Mouse (Mus musculus) cerebellum, adult 8-10 months (tissue): ENCODE measurements around the gene Cers6.

Experiments
- DNase-seq: peaks from one replicate; pipeline ENCODE4 v3.0.0; 2022

Gene Cers6

GRCm38 (mm10) chr2:68973753-68974152 lies 112.5 kb downstream of the Cers6 start:
- DNase-seq, result no peak

DNA sequence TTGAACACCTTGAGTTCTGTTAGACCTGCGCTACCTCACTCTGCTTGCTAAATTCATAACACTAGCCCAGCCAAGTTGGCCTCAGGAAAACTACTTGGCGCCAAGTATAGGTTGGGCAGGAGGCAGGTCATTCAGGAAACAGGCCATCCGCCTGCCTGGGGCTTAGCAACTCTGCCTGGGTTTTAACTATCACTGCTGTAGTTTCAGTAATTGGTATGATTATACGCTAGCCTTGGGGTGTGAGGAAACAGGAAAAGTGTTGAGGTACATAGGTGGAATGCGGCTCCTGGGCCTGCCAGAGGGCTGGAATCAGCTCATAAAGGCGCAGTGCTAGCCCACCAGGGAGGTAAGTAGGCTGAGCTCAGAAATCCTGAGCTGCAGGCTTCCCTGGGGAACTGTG lies 114.0 kb downstream of the Cers6 start:
- peak; percentile 57 for DNase-seq

DNA sequence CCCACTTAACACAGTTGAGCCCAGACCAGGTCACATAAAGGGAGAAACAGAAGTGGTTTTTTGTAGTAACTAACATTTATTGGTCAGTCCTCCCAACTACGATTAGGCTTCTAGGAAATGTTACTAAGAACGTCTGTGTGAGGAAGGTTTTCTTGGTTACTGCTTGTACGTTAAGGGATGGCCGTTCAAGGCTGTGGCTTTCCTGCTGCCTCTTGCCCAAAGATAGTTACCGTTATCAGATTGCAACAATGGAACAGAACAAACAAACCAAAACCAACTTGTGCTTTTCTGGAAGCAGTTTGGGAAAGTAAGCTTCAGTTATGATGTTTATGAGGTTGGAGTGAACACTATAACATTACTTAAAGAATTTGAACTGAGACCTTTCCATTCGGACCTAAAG lies 114.5 kb downstream of the Cers6 start:
- no peak for DNase-seq

DNA sequence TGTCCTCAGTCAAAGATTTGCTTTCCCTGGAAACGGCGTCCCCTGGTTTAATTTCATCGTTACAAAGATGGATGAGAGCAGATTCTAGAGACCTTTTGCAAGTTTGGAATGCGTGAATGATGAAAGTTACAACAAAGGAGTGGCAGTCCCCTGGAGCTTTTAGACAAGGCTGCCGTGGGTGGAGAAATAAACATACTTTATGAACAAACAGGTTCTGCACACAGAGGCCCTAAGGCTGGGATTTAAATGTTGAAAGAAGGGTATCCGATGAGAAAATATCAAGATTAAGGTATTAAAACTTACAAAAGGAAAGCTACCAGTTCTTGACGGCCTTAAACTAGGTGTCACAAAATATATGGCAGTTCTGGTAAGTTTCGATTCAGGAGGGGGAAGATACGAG lies 117.0 kb downstream of the Cers6 start:
- no peak for DNase-seq

DNA sequence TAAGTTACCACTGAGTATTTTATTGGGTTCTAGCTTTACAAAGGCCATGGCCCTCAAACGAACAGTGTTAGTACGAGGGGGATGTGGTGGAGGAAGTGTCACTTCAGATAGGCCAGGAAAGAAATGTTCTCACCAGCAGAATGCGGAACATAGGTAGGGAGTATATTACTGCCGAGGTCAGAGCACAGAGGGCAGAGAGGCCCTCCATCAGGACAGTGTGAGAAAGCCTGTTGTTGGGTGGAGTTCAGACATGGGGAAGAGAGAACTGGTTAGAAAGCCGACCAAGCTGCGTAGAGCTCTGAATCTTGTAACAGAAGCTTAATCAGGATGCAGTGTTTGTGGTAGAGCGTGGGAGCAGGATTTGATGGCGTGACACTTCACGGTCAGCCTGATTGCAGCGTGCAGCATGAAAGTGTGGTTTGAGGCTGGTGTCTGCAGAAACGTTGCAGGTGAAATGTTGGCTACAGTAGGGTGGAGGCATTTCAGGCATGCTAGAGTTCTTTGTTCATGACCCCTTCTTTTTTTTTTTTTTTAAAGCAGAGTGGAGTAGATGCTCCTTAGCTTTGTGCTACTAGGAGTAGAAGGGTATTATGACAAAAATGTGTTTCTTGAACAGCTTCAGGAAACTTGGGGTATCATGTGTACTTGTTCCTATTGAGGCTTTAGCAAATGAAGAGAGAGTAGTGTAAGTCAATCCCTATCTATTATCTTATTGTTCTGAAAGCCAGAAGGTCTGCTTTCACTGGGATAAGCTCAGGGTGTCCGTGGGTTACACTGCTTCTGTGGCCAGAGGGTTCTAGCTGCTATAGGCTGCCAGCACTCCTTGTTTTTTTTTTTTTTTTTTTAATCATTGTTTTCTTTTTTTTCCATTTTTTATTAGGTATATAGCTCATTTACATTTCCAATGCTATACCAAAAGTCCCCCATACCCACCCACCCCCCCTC lies 117.7 kb downstream of the Cers6 start:
- no peak for DNase-seq

DNA sequence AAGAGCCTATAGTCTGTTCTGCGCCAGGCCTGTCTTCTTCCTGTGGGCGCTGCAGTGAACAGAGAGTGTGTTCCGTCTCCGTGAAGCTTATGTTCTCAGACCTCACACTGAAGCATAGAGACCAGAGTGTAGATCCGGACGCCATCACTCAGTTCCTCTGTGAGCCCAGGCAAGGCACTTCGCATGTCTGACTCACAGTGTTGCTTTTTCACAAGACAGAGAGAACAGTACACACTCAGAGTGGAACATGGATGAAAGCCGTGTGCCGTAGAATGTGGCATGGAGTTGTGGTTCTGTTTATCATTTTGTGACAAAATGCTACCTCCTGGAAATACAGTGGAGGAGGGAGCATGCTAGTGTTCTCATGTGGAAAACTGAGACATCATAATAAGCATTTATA lies 120.1 kb downstream of the Cers6 start:
- no peak for DNase-seq

DNA sequence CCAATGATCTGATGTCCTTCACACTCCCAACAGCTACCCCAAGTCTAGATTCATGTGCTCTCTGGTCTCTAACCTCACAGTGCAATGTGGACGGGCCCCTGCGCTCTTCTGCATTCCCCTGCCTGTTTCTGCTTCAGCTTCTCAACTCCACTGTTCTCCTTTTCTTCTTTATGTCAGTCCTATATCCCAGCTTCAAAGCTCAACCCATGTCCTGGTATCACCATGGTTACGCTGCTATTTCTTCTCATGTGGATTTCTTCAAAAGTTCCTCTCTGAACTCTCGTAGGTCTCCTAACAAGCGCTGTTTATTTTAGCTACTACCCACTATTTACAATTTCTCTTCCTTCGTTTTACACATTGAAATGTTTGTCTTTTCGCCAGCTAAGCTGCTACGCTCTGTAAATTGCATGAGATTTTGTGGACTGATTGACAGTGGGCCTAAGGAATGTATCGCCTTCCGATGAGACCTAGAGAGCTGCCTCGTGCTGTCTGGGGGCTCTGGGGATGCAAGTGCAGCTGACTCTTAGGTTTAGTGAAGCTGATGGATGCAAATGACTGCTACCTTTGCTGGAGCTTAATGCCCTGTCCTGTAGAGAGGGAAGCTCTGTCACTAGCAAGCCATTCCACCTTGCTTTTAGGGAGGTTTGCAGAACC lies 120.6 kb downstream of the Cers6 start:
- no peak for DNase-seq

- no peak for DNase-seq
Observed at GRCm38 (mm10) chr2:68982979-68983378, 121.7 kb downstream of the Cers6 start.

DNA sequence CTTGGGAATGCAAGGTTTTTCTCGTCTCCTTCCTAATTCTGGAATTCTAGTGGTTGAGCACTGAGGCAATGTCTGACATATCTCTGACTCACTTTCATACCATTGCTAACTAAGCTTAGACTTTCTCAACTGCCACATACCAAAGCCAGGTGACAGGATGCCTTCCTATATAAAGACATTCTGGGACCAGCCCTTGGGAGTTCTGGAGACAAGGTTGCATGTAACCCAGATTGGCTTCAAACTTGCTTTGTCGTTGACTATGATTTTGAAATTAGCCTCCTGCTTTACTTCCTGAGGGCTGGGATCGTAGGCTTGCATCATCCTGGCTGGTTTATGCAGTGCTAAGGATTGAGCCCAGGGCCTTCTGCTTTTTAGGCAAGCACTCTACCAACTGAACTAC lies 122.2 kb downstream of the Cers6 start:
- no peak for DNase-seq

DNA sequence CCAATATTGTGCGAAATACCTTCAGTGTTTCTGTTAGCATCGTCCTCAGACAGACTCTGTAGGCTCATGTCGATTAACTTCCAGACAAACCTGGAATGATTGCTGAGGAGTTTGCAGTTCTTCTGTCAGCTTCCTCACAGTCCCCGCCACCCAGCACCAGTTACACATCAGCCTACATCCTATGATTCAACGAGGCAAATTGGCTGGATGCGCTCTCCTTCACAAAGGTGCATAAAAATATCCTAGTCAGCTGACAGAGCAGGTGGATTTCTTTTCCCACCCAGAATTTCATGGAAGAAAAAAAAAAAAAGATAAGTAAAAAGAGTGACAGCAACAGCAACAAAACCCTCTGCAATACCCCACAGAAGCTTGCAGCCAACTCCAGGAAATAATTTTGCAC lies 127.9 kb downstream of the Cers6 start:
- no peak for DNase-seq

DNA sequence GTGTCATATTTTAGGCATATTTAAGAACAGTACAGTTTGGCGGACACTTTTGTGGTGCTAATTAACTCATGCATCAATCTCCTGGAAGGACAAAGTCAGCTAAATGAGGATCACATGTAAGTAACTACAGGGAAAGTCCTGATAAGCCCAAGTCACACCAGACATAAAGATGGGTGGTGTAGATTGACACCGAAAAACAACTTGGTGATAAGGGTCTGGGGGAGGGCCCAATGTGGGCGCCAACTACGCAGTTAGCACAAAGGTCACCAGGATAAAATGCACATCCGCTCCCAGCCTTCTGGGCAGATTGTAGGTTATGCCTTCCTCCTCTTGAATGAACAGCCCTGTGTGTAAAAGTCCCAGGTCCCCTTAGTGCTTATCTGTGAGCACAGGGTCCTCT lies 131.4 kb downstream of the Cers6 start:
- DNase-seq, result no peak

DNA sequence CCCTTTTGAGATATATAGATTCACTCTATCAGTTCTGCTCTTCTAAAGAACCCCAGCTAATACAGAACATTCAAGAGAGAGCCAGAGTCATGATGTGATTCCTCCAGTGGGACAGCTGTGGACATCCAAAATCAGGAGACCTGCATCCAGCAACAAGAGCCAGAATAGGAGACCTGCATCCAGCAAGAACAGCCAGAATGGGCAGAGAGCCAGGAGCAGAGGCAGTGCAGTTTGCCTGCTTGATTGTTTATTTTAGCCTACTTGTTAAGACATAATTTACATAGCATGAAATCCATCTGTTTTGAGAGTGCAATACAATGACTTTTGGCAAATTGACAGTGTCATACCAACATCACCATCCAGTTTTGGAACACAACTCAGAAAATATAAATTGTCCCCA lies 133.2 kb downstream of the Cers6 start:
- peak; percentile 51 for DNase-seq

GRCm38 (mm10) chr2:68995723-68996122 lies 134.5 kb downstream of the Cers6 start:
- no peak for DNase-seq

- no peak for DNase-seq
Observed at GRCm38 (mm10) chr2:68996268-68996667, 135.0 kb downstream of the Cers6 start.

DNA sequence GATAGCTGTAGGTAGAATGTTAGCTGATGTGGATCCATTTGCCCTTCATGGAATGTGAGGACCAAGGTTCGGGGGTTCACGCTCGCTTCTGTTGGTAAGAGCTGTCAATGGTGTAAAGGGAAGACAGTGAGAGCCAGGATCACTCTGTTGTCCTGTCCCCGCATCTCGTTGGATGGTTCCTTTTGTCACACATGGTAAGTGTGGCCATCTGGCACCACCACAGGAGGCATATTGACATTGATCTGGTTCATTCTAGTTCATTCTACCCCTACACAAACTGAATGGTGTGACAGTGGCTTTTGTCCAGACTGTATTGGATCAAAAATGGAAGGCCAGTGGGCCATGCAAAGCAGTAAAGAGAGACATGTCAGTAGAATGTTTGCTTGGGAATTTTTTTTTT lies 142.8 kb downstream of the Cers6 start:
- peak; percentile 55 for DNase-seq

DNA sequence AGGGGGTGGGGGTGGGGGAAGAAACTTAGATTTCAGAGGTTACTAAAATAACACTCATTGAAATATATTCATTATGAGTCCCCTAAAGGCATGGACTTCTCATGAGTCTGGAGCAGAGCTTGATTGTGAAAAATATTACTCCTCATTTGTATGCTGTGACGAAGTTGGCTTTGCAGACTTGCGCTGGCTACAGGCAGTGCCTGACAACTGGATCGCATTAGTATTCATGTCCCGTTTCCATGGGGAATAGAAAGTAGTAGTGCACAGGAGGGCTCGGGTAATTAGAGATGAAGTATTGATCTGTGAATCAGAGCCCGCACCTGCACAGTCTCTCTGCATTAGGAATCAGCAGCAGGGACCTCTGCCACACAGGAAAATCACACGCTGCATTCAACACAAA lies 150.2 kb downstream of the Cers6 start:
- no peak for DNase-seq

GRCm38 (mm10) chr2:69011860-69012259 lies 150.6 kb downstream of the Cers6 start:
- no peak for DNase-seq

DNA sequence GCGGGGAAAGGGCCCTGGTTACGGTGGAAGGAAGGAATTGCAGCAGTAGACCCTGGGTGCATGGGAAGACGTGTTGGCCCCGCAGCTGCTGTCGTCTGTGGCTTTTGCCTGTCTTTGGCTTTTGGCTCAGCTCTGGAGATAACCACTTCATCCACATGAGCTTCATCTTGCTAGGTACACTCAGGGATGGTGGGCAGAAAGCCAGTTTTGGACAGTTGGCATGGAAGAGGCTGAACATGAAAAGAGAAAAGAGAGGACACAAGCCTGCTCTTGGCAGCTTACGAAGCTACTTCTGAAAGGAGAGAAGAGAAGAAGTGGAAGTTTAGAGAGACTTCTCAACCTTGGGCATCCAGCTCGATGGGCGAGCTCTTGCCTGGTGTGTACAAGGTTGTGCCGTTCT lies 153.0 kb downstream of the Cers6 start:
- peak; percentile 66 for DNase-seq

DNA sequence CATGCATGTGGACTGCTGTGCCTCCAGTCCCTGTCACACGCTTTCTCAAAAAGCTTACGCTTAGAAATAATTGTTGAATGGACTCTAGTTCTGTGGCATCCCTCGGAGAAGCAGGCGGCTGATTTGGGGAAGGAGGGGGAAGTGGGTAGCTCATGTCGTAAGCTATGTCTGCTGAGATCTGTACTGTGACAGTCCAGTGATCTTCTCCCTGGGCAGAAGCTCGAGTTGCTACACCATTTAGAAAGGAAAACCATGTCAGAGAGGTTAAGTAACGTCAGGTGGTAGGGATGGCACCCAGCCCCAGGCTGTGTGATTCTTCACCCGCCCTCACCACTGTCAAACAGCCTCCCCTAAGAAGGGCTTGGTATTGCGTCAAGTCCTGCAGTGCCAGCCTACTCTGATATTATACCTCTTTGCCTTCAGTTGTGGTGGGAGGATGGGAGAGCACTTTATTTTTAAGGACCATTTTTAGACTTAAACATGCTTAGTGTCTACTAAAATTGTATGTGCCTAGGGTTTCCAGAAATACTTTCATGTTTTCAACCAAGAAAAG lies 154.0 kb downstream of the Cers6 start:
- DNase-seq, result no peak

DNA sequence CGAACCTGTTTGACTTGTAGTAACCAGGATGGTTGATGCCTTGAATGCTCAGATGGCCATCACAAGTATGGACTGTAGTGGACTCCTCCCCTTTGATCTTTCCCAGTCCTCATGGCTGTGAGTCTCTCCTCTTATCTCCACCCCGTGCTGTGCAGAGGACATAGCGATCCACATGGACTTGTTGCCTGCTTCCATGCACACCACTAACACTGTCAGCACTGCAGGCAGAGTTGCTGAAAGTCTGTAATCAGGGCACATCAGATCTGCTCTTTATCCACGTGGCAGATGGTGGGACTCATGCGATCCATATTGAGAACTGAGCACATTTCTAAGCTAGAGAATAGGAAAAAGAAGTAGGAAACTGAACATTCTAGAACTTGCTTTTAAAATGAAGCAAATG lies 154.6 kb downstream of the Cers6 start:
- DNase-seq, result no peak

DNA sequence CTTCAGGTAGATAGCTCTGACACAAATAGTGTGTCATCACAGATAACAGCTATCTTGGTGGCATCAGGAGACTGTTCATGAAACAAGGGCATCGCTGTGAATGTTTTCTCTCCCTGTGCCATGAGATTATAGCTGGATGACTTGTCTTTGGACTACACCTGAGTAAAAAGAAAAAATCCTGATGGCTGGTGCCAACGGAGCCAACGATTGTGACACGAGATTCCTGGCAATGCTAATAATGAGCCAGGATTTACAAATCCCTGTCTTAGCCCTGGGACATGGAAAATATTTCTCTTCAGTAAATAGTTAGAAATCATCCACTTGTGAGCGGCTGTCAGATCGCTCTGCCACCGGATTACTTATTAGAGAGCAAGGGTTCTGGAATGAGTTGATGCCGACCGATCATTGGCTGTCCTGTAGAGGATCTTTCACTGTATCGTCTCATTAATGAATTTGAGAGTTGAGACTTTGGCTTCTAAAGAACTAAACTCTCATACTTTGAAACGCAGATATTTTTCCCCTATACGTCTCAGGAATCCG lies 157.9 kb downstream of the Cers6 start:
- no peak for DNase-seq

- no peak for DNase-seq
Observed at GRCm38 (mm10) chr2:69019821-69020489, 158.7 kb downstream of the Cers6 start.

DNA sequence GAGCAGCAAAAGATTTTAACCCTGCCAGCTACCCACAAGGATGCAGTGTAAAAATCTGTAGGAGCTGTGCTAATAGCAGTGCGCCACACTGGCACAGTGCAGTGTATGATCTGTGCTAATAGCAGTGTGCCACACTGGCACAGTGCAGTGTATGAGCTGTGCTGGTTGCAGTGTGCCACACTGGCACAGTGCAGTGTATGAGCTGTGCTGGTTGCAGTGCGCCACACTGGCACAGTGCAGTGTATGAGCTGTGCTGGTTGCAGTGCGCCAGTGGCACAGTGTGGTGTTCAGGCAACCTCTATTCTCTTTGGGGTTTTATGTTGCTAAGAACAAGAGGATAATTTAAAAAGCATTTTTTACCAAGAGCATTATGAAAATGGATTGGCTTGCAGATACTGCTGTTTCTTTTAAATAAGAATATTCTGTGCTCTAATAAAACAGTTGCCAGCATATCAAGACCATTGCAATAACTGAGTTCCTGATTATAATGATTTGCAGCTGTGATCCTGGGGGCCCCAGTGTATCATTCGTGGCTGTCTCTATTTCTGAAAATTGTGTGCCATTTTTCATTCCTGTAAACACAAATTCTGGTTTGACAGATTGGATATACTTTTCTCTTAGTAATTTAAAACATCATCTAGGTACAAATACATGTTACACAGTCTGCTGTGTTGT lies 159.5 kb downstream of the Cers6 start:
- DNase-seq, result no peak
